Mouse (Mus musculus): ENCODE results near the gene Eml6.

The Eml6 gene

DNA sequence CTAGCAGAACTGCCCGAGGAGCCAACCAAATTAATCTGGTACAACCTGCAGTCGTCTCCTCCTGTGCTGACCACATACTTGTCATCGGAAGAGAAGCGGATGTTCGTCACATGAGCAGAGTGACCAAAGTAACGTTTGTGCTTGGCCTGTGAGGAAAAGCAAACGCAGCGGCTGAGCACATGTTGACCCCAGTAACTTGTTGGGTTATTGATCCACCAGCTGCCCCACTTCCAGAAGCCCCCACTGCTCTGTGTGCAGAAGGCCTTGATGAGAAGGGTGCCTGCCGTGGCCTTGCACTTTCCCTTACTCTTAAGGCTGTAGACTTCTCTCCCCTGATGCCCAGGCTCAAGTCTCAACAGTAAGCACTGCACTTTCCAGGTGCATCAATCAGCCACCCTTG lies 279.6 kb downstream of the Eml6 start:
- DNase-seq, result no peak

GRCm38 (mm10) chr11:29745513-29745912 lies 280.3 kb downstream of the Eml6 start:
- DNase-seq, result no peak

- no peak for DNase-seq
These were observed 280.9 kb downstream of the Eml6 start for GRCm38 (mm10) chr11:29744760-29745430.

GRCm38 (mm10) chr11:29739752-29740151 lies 286.1 kb downstream of the Eml6 start:
- no peak for DNase-seq

GRCm38 (mm10) chr11:29727901-29728300 lies 297.9 kb downstream of the Eml6 start:
- DNase-seq, result no peak

- DNase-seq, result no peak
These were observed 300.2 kb downstream of the Eml6 start for GRCm38 (mm10) chr11:29725610-29726009.

DNA sequence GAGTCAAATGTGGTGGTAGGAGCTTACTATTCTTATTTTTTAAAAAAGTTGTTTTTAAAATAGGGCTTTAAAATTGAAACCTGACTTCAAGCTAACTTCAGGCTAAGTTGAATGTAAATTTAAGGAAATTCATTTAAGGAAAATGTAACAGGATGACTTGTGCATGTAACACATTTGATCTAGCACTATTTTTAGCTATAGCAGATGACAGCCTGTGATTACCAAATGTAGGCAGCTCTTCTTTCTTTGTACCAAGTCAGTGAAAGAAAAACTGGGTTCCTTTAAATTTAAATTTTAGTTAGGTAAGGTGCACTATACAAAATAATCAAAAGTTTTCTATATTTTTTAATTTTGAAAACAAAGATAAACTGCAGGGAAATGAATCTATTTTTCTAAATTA lies 300.7 kb downstream of the Eml6 start:
- no peak for DNase-seq

DNA sequence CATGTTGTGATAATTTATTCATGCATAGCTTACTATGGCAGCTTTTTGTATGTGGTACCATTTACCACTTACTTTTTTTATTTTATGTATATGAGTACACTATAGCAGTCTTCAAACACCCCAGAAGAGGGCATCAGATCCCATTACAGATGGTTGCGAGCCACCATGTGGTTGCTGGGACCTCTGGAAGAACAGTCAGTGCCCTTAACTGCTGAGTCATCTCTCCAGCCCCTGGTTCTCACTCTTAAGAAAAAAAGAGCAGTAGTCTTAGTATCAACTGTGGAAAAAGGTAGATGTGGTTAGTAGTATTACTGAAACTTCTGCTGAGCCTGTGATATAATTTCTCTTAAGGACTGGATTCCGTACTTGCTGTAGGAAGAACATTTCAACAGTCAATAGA lies 301.6 kb downstream of the Eml6 start:
- no peak for DNase-seq

- no peak for DNase-seq
These were observed 306.2 kb downstream of the Eml6 start for GRCm38 (mm10) chr11:29719597-29719996.

DNA sequence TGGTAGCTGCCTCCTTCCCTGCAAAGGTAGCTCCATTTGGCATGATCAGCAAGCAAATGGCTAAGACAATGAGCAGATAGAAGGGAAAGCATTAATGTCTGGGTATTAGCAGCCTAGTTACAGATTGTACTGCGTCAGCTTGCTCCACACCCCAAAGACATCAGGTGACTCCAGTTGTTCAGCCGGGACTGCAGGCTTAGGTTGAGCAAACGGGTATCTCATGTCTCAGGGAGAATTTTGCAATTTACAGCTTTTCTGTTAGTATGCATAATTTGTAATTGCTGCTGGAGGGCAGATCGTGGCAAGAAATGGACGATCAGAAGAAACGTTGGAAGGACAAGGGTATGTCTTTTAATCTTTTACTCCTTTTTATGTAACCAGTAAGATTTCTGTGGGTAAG lies 307.3 kb downstream of the Eml6 start:
- peak; percentile 41 for DNase-seq

DNA sequence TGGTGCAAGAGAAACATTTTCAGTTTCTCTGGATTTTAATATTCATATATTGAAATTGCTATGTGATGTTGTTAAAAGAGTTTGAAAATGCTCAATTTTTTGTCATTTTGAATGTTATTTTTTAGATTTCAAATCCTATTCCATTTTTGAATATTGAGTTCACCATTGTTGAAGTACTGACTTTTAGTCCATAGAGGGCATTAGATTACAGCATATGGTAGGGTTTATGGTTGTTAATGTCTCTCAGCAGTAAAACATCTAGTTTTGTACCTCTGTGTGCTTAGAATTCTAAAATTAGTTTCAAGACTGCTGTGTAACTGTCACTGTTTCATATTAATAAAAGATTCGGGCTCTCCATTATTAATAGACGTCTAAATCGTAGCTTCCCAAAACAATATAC lies 310.3 kb downstream of the Eml6 start:
- no peak for DNase-seq

DNA sequence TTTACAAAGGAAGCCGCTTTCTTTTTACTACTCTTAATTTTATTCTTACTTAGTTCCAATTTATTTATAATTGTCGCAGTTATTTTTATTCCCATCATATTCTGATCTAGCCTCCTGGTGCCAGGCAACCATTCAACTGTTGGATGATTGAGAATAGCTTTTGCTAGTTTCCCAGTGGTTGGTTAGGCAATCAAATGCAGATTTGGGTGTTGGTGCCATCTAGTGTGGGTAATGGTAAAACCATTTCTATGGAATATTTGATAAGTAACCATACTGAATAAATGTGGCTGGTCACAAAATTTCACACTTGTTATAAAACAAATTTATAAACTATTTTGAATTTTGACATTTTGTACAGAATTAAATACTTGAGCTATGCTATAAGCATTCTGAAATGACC lies 311.0 kb downstream of the Eml6 start:
- no peak for DNase-seq

DNA sequence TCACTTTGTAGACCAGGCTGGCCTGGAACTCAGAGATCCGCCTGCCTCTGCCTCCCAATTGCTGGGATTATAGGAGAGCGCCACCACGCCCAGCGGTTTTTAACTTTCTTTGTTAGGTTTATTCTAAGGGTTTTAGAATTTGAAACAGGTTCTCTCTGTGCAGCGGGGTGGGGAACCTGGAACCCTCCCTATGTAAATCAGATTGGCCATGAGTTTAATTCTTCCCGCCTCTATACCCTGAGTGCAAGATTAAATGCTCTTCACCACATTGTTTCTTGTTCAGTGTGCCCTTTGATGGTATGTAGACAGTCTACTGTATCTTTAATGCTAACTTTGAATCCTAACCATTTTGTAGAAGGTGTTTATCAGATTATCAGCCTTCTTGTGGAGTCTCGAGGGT lies 311.7 kb downstream of the Eml6 start:
- no peak for DNase-seq

DNA sequence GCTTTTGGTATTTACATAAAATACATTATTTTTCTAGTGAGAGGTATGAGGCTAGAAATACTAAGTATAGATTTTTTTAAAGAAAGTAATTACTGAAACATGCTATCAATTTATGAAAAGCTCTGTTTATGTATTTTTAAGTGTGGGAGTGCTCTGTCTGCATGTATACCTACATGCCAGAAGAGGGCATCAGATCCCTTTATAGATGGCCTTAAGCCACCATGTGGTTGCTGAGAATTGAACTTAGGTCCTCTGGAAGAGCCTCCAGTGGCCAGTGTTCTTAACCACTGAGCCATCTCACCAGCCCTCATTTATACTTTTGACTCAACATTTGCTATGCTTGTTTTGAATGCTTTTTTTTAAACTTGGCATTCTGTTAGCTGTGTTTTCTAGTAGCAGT lies 316.3 kb downstream of the Eml6 start:
- no peak for DNase-seq

GRCm38 (mm10) chr11:29706845-29707244 lies 319.0 kb downstream of the Eml6 start:
- DNase-seq, result no peak

DNA sequence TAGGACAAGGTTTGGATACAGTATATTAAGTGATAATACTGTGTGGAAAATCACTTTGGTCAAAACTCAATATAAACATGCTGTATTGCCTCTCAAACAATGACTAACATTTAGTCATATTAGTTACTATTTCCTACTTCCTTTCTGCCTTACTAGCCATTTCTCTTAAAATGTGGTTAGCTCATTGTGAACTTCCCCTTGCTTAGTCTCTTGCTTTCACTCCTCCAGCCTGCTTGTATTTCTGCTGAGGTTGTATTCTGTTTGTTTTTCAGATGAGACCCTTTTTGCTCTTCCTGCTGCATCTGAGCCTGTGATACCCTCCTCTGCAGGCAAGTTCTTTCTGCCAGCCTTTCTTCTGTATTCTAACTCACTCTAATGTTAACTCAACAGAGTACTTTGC lies 320.6 kb downstream of the Eml6 start:
- DNase-seq, result no peak

DNA sequence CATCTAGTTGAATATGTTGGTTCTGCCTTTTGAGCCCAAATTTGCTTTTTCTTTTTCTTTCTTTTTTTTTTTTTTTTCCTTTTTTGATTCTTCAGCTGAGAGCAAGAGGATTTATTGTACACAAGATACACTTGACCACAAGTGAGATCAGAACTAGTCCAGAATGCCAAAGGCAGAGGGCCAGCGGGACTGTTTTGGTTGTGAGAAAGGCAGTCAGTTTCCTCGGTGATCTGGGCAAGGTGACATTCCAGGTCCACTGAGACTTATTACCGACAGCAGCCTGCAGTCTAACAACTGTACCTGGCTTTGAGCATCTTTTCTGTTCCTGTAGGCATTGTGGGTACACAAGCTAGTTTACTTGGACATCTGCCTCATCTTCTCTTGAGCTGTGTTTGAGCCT lies 323.1 kb downstream of the Eml6 start:
- no peak for DNase-seq

DNA sequence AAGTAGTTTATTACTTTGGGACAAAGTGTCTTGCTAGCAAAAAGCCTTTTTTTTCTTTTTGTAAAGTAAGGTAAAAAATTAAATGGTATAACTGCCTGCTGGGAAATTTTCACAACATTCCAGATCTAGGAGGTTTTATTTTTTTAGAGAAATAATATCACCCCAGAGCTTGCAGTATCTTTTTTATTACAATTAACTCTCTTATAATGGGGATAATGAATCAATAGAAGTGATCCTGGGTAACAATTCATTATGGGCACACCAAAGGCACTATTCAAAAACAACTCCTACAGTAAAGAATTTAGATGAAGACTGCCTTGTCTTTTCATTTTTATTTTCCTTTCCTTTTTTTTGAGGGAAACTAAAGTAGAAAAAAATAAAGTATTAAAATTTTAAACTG lies 331.1 kb downstream of the Eml6 start:
- DNase-seq, result no peak

DNA sequence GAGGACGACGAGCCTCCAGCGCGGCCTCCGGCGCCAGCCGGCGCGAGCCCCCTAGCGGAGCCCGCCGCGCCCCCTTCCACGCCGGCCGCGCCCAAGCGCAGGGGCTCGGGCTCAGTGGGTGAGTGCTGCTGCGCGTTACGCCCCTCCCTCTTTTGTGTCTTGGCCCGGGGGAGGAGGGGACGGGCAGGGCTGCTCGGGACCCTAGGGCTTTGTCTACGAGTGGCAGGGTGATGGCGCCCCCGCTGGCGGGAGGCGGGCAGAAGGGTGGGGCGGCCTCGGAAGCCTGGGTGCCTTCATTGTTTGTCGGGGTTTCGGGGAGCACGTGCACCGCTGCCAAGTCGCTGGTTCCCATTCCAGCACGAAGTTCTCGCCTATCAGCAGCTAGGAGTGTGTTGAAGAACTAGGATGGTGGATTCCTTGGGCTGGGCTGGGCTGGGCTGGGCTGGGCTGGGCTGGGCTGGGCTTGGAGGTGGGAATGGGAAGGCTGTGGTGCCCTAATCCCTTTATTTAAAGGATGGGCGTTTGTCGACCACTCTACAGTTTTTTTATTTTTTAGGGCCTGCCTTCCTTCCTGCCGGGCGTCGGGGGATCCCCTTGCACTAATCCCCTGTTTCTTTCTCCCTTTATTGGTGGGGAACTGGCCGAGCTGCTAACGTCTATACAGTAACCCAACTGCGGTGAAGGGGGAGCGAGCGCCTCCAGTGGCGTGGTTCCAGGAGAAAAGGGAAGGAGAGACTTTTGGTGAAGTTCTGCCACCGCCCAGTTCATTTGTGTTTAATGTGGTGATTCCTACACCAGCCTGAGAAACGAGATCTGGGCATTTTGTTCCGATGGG lies 332.0 kb downstream of the Eml6 start:
- peak; percentile 84 for DNase-seq
